Mouse (Mus musculus): ENCODE data around the gene Sept1. TPM values are rescaled to one million over a fixed set of nuclear protein-coding genes. Genes with fewer than 3 reads are reported as not detected.
"Not testable (repeated sequence)": the region's sequence is repeated elsewhere in the genome, so short reads cannot be mapped to it uniquely, and the experiment has no call there.

Gene Sept1
- polyA plus RNA-seq, 1 experiment from 2014 or later: 18.5 TPM

- not testable (repeated sequence) for H3K9ac ChIP-seq (ENCODE audit: low read depth, low read length); H3K36me3 ChIP-seq (ENCODE audit: control insufficient read depth, insufficient read depth, low read length); ATAC-seq (ENCODE audit: low FRiP score, low TSS enrichment); H3K4me3 ChIP-seq (ENCODE audit: low read length); H3K4me2 ChIP-seq (replicated peaks; ENCODE audit: low read depth, low read length); H3K4me1 ChIP-seq (ENCODE audit: control insufficient read depth, insufficient read depth, low read length); H3K9me3 ChIP-seq (ENCODE audit: control insufficient read depth, low read length); H3K27me3 ChIP-seq (ENCODE audit: control insufficient read depth, insufficient read depth, low read length); H3K27ac ChIP-seq (ENCODE audit: low read depth, low read length)
- WGBS: 32% methylated on average over 3 of the region's 3 CpGs
These were observed 51.2 kb downstream of the Sept1 start for GRCm38 (mm10) chr7:127181724-127182123.

GRCm38 (mm10) chr7:127180783-127181182, 52.1 kb downstream of the Sept1 start:
- no peaks in the 10 kb centered on the region for H3K4me1 ChIP-seq (ENCODE audit: control insufficient read depth, insufficient read depth, low read length)
- H3K4me2 ChIP-seq (replicated peaks; ENCODE audit: low read depth, low read length): no peak overlapping the region
- WGBS: 69% methylated on average over 2 of the region's 2 CpGs

GRCm38 (mm10) chr7:127176937-127177336, 56.0 kb downstream of the Sept1 start:
- H3K27me3 ChIP-seq (ENCODE audit: control insufficient read depth, insufficient read depth, low read length): no peaks in the 10 kb centered on the region
- WGBS: 69% methylated on average over 4 of the region's 4 CpGs
- no peak overlapping the region for H3K4me2 ChIP-seq (replicated peaks; ENCODE audit: low read depth, low read length)
- no peaks in the 10 kb centered on the region for H3K36me3 ChIP-seq (ENCODE audit: control insufficient read depth, insufficient read depth, low read length)
- no peak for ATAC-seq (ENCODE audit: low FRiP score, low TSS enrichment)
- no peak overlapping the region for H3K27ac ChIP-seq (ENCODE audit: low read depth, low read length)
- no peaks in the 10 kb centered on the region for H3K4me1 ChIP-seq (ENCODE audit: control insufficient read depth, insufficient read depth, low read length)
- no peaks in the 10 kb centered on the region for H3K9me3 ChIP-seq (ENCODE audit: control insufficient read depth, low read length)
- no peak overlapping the region for H3K4me3 ChIP-seq (ENCODE audit: low read length)
- no peak overlapping the region for H3K9ac ChIP-seq (ENCODE audit: low read depth, low read length)

More at GRCm38 (mm10) chr7:127180783-127181182, 52.1 kb downstream of the Sept1 start:
- H3K4me3 ChIP-seq (ENCODE audit: low read length): no peak overlapping the region
- no peak overlapping the region for H3K27ac ChIP-seq (ENCODE audit: low read depth, low read length)
- H3K9ac ChIP-seq (ENCODE audit: low read depth, low read length): no peak overlapping the region
- no peaks in the 10 kb centered on the region for H3K9me3 ChIP-seq (ENCODE audit: control insufficient read depth, low read length)
- no peak for ATAC-seq (ENCODE audit: low FRiP score, low TSS enrichment)
- H3K27me3 ChIP-seq (ENCODE audit: control insufficient read depth, insufficient read depth, low read length): no peaks in the 10 kb centered on the region
- no peaks in the 10 kb centered on the region for H3K36me3 ChIP-seq (ENCODE audit: control insufficient read depth, insufficient read depth, low read length)

- Histone ChIP-seq H3K27ac (ENCODE audit: low read depth, low read length) (no peak overlapping the region), H3K9ac (ENCODE audit: low read depth, low read length) (no peak overlapping the region), H3K4me3 (ENCODE audit: low read length) (no peak overlapping the region), H3K4me2 (replicated peaks; ENCODE audit: low read depth, low read length) (no peak overlapping the region), H3K27me3 (ENCODE audit: control insufficient read depth, insufficient read depth, low read length) (no peaks in the 10 kb centered on the region), H3K9me3 (ENCODE audit: control insufficient read depth, low read length) (no peaks in the 10 kb centered on the region), H3K36me3 (ENCODE audit: control insufficient read depth, insufficient read depth, low read length) (no peaks in the 10 kb centered on the region), H3K4me1 (ENCODE audit: control insufficient read depth, insufficient read depth, low read length) (no peaks in the 10 kb centered on the region)
- no peak for ATAC-seq (ENCODE audit: low FRiP score, low TSS enrichment)
- WGBS: 86% methylated on average over 5 of the region's 5 CpGs
These were observed 66.4 kb downstream of the Sept1 start for GRCm38 (mm10) chr7:127166501-127166900.

- H3K27me3 ChIP-seq (ENCODE audit: control insufficient read depth, insufficient read depth, low read length): no peaks in the 10 kb centered on the region
- WGBS: 79% methylated on average over 12 of the region's 12 CpGs
- ATAC-seq (ENCODE audit: low FRiP score, low TSS enrichment): no peak
These were observed 67.1 kb downstream of the Sept1 start for GRCm38 (mm10) chr7:127165607-127166493.

More at GRCm38 (mm10) chr7:127165607-127166493, 67.1 kb downstream of the Sept1 start:
- H3K9ac ChIP-seq (ENCODE audit: low read depth, low read length): no peak overlapping the region
- no peak overlapping the region for H3K27ac ChIP-seq (ENCODE audit: low read depth, low read length)
- H3K9me3 ChIP-seq (ENCODE audit: control insufficient read depth, low read length): no peaks in the 10 kb centered on the region
- no peak overlapping the region for H3K4me2 ChIP-seq (replicated peaks; ENCODE audit: low read depth, low read length)
- H3K4me1 ChIP-seq (ENCODE audit: control insufficient read depth, insufficient read depth, low read length): no peaks in the 10 kb centered on the region
- no peaks in the 10 kb centered on the region for H3K36me3 ChIP-seq (ENCODE audit: control insufficient read depth, insufficient read depth, low read length)
- H3K4me3 ChIP-seq (ENCODE audit: low read length): no peak overlapping the region

Other genes starting within 250 kb of the Sept1 start
- 7.7 and 9.7 TPM in 2 replicates for gene Mvp, start 218.5 kb downstream of the Sept1 start, polyA plus RNA-seq (2014; fragmentation: Nextera tagmentation; extraction: Ambion mirVana)
- 0.31 and 0.38 TPM in 2 replicates for gene Pagr1b, start 216.6 kb downstream of the Sept1 start, polyA plus RNA-seq (2014; fragmentation: Nextera tagmentation; extraction: Ambion mirVana)
- gene Pagr1a, start 215.8 kb downstream of the Sept1 start, polyA plus RNA-seq (2014; fragmentation: Nextera tagmentation; extraction: Ambion mirVana): 41.3 and 89.2 TPM in 2 replicates
- gene Gm42742, start 212.0 kb downstream of the Sept1 start, polyA plus RNA-seq (2014; fragmentation: Nextera tagmentation; extraction: Ambion mirVana): 21.8 and 65.4 TPM in 2 replicates
- 4.1 and 9.6 TPM in 2 replicates for gene Prrt2, start 211.9 kb downstream of the Sept1 start, polyA plus RNA-seq (2014; fragmentation: Nextera tagmentation; extraction: Ambion mirVana)
- 73.1 and 77.6 TPM in 2 replicates for gene Maz, start 206.1 kb downstream of the Sept1 start, polyA plus RNA-seq (2014; fragmentation: Nextera tagmentation; extraction: Ambion mirVana)
- 129 and 151 TPM in 2 replicates for gene Kif22, start 190.7 kb downstream of the Sept1 start, polyA plus RNA-seq (2014; fragmentation: Nextera tagmentation; extraction: Ambion mirVana)
- gene Zg16, start 145.8 kb downstream of the Sept1 start, polyA plus RNA-seq (2014; fragmentation: Nextera tagmentation; extraction: Ambion mirVana): not detected in 2 replicates
- 3.5 TPM in 2 replicates for gene AI467606, start 141.8 kb downstream of the Sept1 start, polyA plus RNA-seq (2014; fragmentation: Nextera tagmentation; extraction: Ambion mirVana)
- gene Qprt, start 110.9 kb downstream of the Sept1 start, polyA plus RNA-seq (2014; fragmentation: Nextera tagmentation; extraction: Ambion mirVana): 8.9 and 13.0 TPM in 2 replicates
- gene Spn, start 95.3 kb downstream of the Sept1 start, polyA plus RNA-seq (2014; fragmentation: Nextera tagmentation; extraction: Ambion mirVana): 0.14 and 0.26 TPM in 2 replicates
- 41.0 and 57.6 TPM in 2 replicates for gene Cd2bp2, start 37.1 kb downstream of the Sept1 start, polyA plus RNA-seq (2014; fragmentation: Nextera tagmentation; extraction: Ambion mirVana)
- gene Tbc1d10b, start 24.7 kb downstream of the Sept1 start, polyA plus RNA-seq (2014; fragmentation: Nextera tagmentation; extraction: Ambion mirVana): 13.5 and 19.7 TPM in 2 replicates
- 10.3 and 11.2 TPM in 2 replicates for gene Mylpf, start 24.2 kb downstream of the Sept1 start, polyA plus RNA-seq (2014; fragmentation: Nextera tagmentation; extraction: Ambion mirVana)
- 23.0 and 26.2 TPM in 2 replicates for gene Zfp553, start 69 bp downstream of the Sept1 start, polyA plus RNA-seq (2014; fragmentation: Nextera tagmentation; extraction: Ambion mirVana)
- 59.3 and 94.9 TPM in 2 replicates for gene Zfp771, start 11.1 kb upstream of the Sept1 start, polyA plus RNA-seq (2014; fragmentation: Nextera tagmentation; extraction: Ambion mirVana)
- gene Dctpp1, start 27.6 kb upstream of the Sept1 start, polyA plus RNA-seq (2014; fragmentation: Nextera tagmentation; extraction: Ambion mirVana): 252 and 290 TPM in 2 replicates
- 112 and 132 TPM in 2 replicates for gene Sephs2, start 40.9 kb upstream of the Sept1 start, polyA plus RNA-seq (2014; fragmentation: Nextera tagmentation; extraction: Ambion mirVana)
- gene Itgal, start 63.1 kb upstream of the Sept1 start, polyA plus RNA-seq (2014; fragmentation: Nextera tagmentation; extraction: Ambion mirVana): 0.80 and 1.0 TPM in 2 replicates
- 7.0 and 7.6 TPM in 2 replicates for gene Zfp768, start 112.5 kb upstream of the Sept1 start, polyA plus RNA-seq (2014; fragmentation: Nextera tagmentation; extraction: Ambion mirVana)
- gene Zfp747, start 142.9 kb upstream of the Sept1 start, polyA plus RNA-seq (2014; fragmentation: Nextera tagmentation; extraction: Ambion mirVana): 5.7 and 8.4 TPM in 2 replicates
- gene 9130019O22Rik, start 154.0 kb upstream of the Sept1 start, polyA plus RNA-seq (2014; fragmentation: Nextera tagmentation; extraction: Ambion mirVana): 2.6 and 7.2 TPM in 2 replicates
- gene E430018J23Rik, start 160.5 kb upstream of the Sept1 start, polyA plus RNA-seq (2014; fragmentation: Nextera tagmentation; extraction: Ambion mirVana): 5.5 and 8.0 TPM in 2 replicates
- gene Zfp764, start 173.7 kb upstream of the Sept1 start, polyA plus RNA-seq (2014; fragmentation: Nextera tagmentation; extraction: Ambion mirVana): 6.8 and 8.8 TPM in 2 replicates
- gene Zfp688, start 188.9 kb upstream of the Sept1 start, polyA plus RNA-seq (2014; fragmentation: Nextera tagmentation; extraction: Ambion mirVana): 26.8 and 27.6 TPM in 2 replicates
- 6.4 and 10.8 TPM in 2 replicates for gene Zfp689, start 216.0 kb upstream of the Sept1 start, polyA plus RNA-seq (2014; fragmentation: Nextera tagmentation; extraction: Ambion mirVana)
- 40.9 and 48.4 TPM in 2 replicates for gene Prr14, start 226.5 kb upstream of the Sept1 start, polyA plus RNA-seq (2014; fragmentation: Nextera tagmentation; extraction: Ambion mirVana)
- 16.1 and 16.7 TPM in 2 replicates for gene Fbrs, start 246.1 kb upstream of the Sept1 start, polyA plus RNA-seq (2014; fragmentation: Nextera tagmentation; extraction: Ambion mirVana)

Data from kidney, embryonic 14.5 days (tissue).